Mouse (Mus musculus) liver, embryonic 13.5 days (tissue): ENCODE data around the gene A1bg. TPM values are rescaled to one million over a fixed set of nuclear protein-coding genes. Genes with fewer than 3 reads are reported as not detected.

Experiments used
- ATAC-seq: fragments of 200-750 bp; cut with Nextera tagmentation; 2 replicates; pipeline ENCODE4 v1.8.0; 2017; ENCODE audit warnings: low read depth, mild to moderate bottlenecking, moderate number of reproducible peaks, moderate library complexity
- DNase-seq: peaks from one replicate; pipeline ENCODE4 v3.0.0; 2022
- H3K27ac ChIP-seq: fragments of 300-500 bp; sonication (generic); 2 replicates; pipeline ENCODE4 v1.5.1; 2015; ENCODE audit warnings: moderate library complexity, mild to moderate bottlenecking, inconsistent platforms
- H3K27me3 ChIP-seq: fragments of 300-500 bp; sonication (generic); 2 replicates; pipeline ENCODE4 v1.6.1; 2015; ENCODE audit warnings: mild to moderate bottlenecking, inconsistent platforms
- H3K36me3 ChIP-seq: fragments of 300-500 bp; sonication (generic); 2 replicates; pipeline ENCODE4 v1.6.1; 2015; ENCODE audit warnings: mild to moderate bottlenecking, inconsistent platforms
- H3K4me1 ChIP-seq: fragments of 300-500 bp; sonication (generic); replicated peaks from 2 replicates; pipeline ENCODE4 v1.6.1; 2015; ENCODE audit warnings: inconsistent platforms
- H3K4me2 ChIP-seq: fragments of 300-500 bp; sonication (generic); 2 replicates; pipeline ENCODE4 v1.6.1; 2015; ENCODE audit warnings: inconsistent platforms, mild to moderate bottlenecking, moderate library complexity
- H3K4me3 ChIP-seq: fragments of 300-500 bp; sonication (generic); replicated peaks from 2 replicates; pipeline ENCODE4 v1.5.1; 2015; ENCODE audit warnings: mild to moderate bottlenecking, inconsistent platforms
- H3K9ac ChIP-seq: fragments of 300-500 bp; sonication (generic); 2 replicates; pipeline ENCODE4 v1.6.1; 2015; ENCODE audit warnings: mild to moderate bottlenecking, inconsistent platforms
- H3K9me3 ChIP-seq: fragments of 300-500 bp; sonication (generic); replicated peaks from 2 replicates; pipeline ENCODE4 v1.6.1; 2016; ENCODE audit warnings: inconsistent platforms
- WGBS: fragments of 180-500 bp; shearing (Covaris S2); methylation state at CpG from one replicate; pipeline ENCODE4 v1.1.7; 2015; ENCODE audit not compliant: insufficient replicate concordance; 5-methylcytosine and 5-hydroxymethylcytosine counted together
- polyA plus RNA-seq: library from polyadenylated mRNA; unstranded; fragments of >200 nt; fragmentation: Nextera tagmentation; extraction: Ambion mirVana; gene quantifications from 2 replicates; pipeline ENCODE4 v1.2.1, GENCODE M21; 2015

Gene A1bg
- polyA plus RNA-seq, 1 experiment from 2014 or later, result not detected

DNA sequence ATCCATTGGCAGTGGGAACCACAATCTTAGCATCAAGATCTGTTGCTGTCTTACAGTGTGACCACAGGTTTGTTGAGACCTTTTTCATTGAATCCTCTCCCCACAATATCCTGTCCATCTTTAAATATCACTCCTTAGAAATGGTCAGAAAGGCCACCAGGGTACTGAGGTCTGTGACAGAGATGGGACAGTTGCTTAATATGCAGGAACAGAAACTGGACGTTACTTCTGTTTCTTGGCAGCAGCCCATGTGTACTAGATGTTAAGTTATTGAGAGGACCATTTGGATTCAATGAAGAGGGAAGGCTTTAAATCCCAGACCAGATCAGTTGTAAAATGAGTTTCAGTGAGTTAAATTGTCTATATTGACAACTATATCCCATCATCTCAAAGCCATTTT lies 67.7 kb downstream of the A1bg start:
- Histone ChIP-seq H3K4me2 (no peak overlapping the region), H3K36me3 (no peaks in the 10 kb centered on the region), H3K4me1 (peaks cover 33% of the 10 kb centered on the region), H3K27ac (no peak overlapping the region), H3K9me3 (no peaks in the 10 kb centered on the region), H3K4me3 (no peak overlapping the region), H3K27me3 (no peaks in the 10 kb centered on the region), H3K9ac (no peak overlapping the region)
- ATAC-seq (no peak), DNase-seq (no peak)
- 45% methylated on average over 1 of the region's 1 CpGs for WGBS

DNA sequence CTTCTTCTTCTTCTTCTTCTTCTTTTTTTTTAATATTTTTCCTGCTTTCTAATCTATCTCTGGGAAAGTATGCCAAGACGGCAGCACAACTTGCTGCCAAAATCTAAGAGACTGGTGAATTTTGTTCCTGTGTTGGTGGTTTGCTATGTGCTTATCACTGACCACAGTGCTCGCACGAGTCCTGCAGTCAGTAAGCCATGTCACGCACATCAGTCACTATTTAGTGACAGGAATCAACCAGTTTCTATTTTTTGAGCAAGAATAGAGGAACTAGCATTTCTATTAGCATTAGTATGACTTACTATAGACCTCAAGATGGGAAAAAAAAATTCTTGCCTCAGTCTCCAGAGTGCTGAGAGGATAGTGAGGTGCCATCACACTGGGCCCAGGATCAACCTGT lies 68.7 kb downstream of the A1bg start:
- Histone ChIP-seq H3K9ac (no peak overlapping the region), H3K27me3 (no peaks in the 10 kb centered on the region), H3K4me3 (no peak overlapping the region), H3K9me3 (no peaks in the 10 kb centered on the region), H3K4me1 (peaks cover 33% of the 10 kb centered on the region), H3K4me2 (no peak overlapping the region), H3K36me3 (no peaks in the 10 kb centered on the region), H3K27ac (no peak overlapping the region)
- WGBS, result 11% methylated on average over 4 of the region's 4 CpGs
- peak; percentile 53 for ATAC-seq
- no peak for DNase-seq

DNA sequence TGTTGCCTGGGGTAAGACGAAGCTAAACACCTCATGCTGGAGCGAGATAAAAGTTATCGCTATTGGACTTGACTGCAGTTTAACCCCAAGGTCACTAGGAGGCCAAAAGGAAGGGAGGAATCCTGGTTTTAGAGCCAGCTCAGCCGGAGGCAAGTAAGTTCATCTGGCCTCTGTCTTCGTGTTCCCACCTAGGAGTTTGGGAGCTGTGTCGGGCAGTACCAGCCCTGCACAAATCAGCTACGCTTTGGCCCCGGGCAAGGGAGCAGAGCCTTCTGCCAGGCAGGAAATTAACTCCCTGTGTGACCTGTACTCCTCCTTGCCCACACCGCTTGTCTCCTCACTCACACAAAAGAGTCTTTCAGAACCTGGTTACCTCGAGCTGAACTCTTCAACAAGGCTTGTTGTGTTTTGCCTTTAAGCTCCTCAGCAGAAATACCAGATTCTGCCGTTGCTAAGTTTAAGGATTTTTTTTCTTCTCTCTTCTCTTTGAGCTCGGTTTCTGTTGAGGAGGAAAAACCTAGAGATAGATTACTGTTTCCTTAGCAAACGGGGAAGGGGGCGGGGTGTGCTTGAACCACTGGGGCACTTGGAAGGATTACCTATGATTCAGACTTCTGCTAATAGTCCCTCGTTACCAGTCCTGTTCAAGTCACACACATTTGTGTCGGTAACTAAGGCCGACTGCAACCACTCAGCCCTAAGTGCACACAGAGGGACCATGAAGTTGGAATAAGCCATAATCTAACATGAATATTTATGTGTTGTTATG lies 69.4 kb downstream of the A1bg start, which contains the start of gene Fam84b:
TSS of gene Fam84b (minus strand) at position 548 of the 769 bp plus-strand sequence.
- H3K9ac ChIP-seq, result peak within 1 kb of the TSS; percentile 60
- H3K27me3 ChIP-seq, result no peaks in the 10 kb centered on the region
- H3K36me3 ChIP-seq, result no peaks in the 10 kb centered on the region
- H3K4me3 ChIP-seq, result no peak within 1 kb of the TSS; the same call in 1 of the 2 replicates
- peak; percentile 60 for DNase-seq
- H3K27ac ChIP-seq, result peak within 1 kb of the TSS; percentile 70
- ATAC-seq, result peak; percentile 84
- peaks cover 33% of the 10 kb centered on the region for H3K4me1 ChIP-seq
- 9% methylated on average over 17 of the region's 17 CpGs for WGBS
- H3K4me2 ChIP-seq, result peak within 1 kb of the TSS; percentile 56
- H3K9me3 ChIP-seq, result no peaks in the 10 kb centered on the region

DNA sequence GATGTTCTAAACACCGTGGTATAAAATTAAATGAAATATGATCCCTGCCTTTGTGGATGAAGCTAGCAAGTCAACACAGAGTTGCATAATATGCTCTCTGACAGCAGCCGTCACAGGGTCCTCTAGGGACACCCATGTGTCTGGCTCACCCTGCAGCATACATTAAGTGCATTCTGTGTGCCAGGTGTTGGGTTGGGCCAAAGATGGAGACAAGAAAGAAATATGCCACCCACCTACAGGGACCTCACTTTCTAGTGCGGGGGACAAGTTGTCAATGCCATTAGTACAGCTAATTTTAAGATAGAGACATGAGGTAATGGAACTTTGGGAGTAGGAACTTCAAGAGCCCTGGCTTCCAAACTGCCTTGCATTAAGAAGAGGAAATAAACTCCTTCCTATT lies 74.2 kb downstream of the A1bg start:
- Histone ChIP-seq H3K9me3 (no peaks in the 10 kb centered on the region), H3K4me1 (peaks cover 21% of the 10 kb centered on the region), H3K9ac (no peak overlapping the region), H3K27ac (no peak overlapping the region), H3K4me2 (no peak overlapping the region), H3K4me3 (no peak overlapping the region), H3K27me3 (no peaks in the 10 kb centered on the region), H3K36me3 (no peaks in the 10 kb centered on the region)
- DNase-seq (no peak), ATAC-seq (no peak)
- whole genome bisulfite sequencing, result 61% methylated on average over 3 of the region's 3 CpGs

Other genes starting within 250 kb of the A1bg start
- 2.9 and 4.2 TPM in 2 replicates for gene Fam84b, start 69.2 kb downstream of the A1bg start, polyA plus RNA-seq